Mouse (Mus musculus) limb, embryonic 11.5 days (tissue): ENCODE data around the gene Grhl3. TPM values are rescaled to one million over a fixed set of nuclear protein-coding genes. Genes with fewer than 3 reads are reported as not detected.

Experiments used
- microRNA-seq: library from miRNA; unstranded; fragments of <30 nt; microRNA quantifications from one replicate; pipeline ENCODE4, GENCODE M21; 2016
- polyA plus RNA-seq: library from polyadenylated mRNA; unstranded; fragments of >200 nt; fragmentation: Nextera tagmentation; extraction: Ambion mirVana; gene quantifications from 2 replicates; pipeline ENCODE4 v1.2.1, GENCODE M21; 2014

Grhl3 gene
- polyA plus RNA-seq, 1 experiment from 2014 or later: 8.3 TPM

Small RNAs within 50 kb of the gene (microRNA-seq; reads per million reads assigned to microRNA genes)
- not detected for gene Gm25317

Other genes with a start within 250 kb of the Grhl3 start
- 243 and 254 TPM in 2 replicates for gene Srrm1, start 220.3 kb downstream of the Grhl3 start, polyA plus RNA-seq
- gene Ncmap, start 175.4 kb downstream of the Grhl3 start, polyA plus RNA-seq: 0.30 and 0.64 TPM in 2 replicates
- gene Rcan3, start 139.8 kb downstream of the Grhl3 start, polyA plus RNA-seq: 7.1 and 9.6 TPM in 2 replicates
- gene Stpg1, start 78.8 kb downstream of the Grhl3 start, polyA plus RNA-seq: 0.13 TPM in 1 of 2 replicates, not detected in the other
- 2.1 and 2.6 TPM in 2 replicates for gene Nipal3, start 78.6 kb downstream of the Grhl3 start, polyA plus RNA-seq
- 0.25 and 0.38 TPM in 2 replicates for gene Ifnlr1, start 112.7 kb upstream of the Grhl3 start, polyA plus RNA-seq
- not detected in 2 replicates for gene Il22ra1, start 154.5 kb upstream of the Grhl3 start, polyA plus RNA-seq
- 0.05 and 0.10 TPM in 2 replicates for gene Myom3, start 186.1 kb upstream of the Grhl3 start, polyA plus RNA-seq